Mouse (Mus musculus): ENCODE results near the gene Heatr9. TPM values are rescaled to one million over a fixed set of nuclear protein-coding genes. Genes with fewer than 3 reads are reported as not detected.

Gene Heatr9
- polyA plus RNA-seq, 1 experiment from 2014 or later = not detected

DNA sequence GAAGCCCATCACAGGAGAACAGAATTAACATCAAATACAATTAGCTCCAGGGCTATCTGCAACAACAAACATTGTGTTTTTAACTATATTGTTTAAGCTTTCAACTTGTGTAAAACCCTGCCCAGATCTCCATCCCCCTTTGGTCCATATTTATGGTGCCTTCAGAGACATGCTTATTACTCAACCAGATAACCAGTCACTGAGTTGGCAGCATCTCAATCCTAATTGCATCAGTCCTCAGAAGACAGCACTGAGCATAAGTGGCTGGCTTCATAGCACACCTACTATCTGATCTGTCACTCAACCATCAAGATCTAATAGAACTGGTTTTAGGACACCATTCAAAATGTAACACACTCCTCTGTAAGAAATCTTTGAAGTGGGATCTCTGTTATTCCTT lies 12.5 kb downstream of the Heatr9 start:
- H3K27ac ChIP-seq (ENCODE audit: low read depth, low read length) = no peak overlapping the region
- ATAC-seq (ENCODE audit: low FRiP score) (no peak), DNase-seq (ENCODE audit: low spot score, missing footprints) (peak; percentile 74)
- no peaks in the 10 kb centered on the region for H3K4me1 ChIP-seq (ENCODE audit: control insufficient read depth, insufficient read depth, low read length)
- no peak overlapping the region for H3K4me3 ChIP-seq (ENCODE audit: low read depth, low read length)
- H3K9ac ChIP-seq (ENCODE audit: low read length) = no peak overlapping the region
- no peaks in the 10 kb centered on the region for H3K9me3 ChIP-seq (ENCODE audit: control insufficient read depth, low read length)
- no peaks in the 10 kb centered on the region for H3K27me3 ChIP-seq (ENCODE audit: control insufficient read depth, insufficient read depth, low read length)
- H3K36me3 ChIP-seq (ENCODE audit: control insufficient read depth, insufficient read depth, low read length) = peaks cover 3% of the 10 kb centered on the region; the same call in 1 of the 2 replicates
- no peak overlapping the region for H3K4me2 ChIP-seq

DNA sequence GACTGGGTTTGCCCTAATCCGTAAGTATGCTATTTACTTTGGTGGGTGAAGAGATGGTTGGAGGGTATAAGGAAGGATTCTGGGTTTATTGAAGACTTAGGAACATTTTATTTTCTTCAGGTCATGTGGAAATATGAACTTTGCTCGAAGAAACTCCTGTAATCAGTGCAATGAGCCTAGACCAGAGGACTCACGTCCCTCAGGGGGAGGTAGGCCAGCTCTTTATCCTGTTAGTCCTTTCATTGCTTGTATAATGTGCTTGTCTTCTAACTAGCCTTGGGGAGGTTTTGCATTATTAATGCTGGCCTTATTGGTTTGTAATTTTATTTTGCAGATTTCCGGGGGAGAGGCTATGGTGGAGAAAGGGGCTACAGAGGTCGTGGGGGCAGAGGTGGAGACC lies 17.7 kb downstream of the Heatr9 start:
- no peak overlapping the region for H3K4me3 ChIP-seq (ENCODE audit: low read depth, low read length)
- H3K9me3 ChIP-seq (ENCODE audit: control insufficient read depth, low read length) = no peaks in the 10 kb centered on the region
- WGBS = 91% methylated on average over 5 of the region's 5 CpGs
- H3K9ac ChIP-seq (ENCODE audit: low read length) = no peak overlapping the region
- DNase-seq (ENCODE audit: low spot score, missing footprints) = peak; percentile 62
- H3K4me1 ChIP-seq (ENCODE audit: control insufficient read depth, insufficient read depth, low read length) = no peaks in the 10 kb centered on the region
- ATAC-seq (ENCODE audit: low FRiP score) = no peak
- no peak overlapping the region for H3K27ac ChIP-seq (ENCODE audit: low read depth, low read length)
- H3K4me2 ChIP-seq = no peak overlapping the region
- H3K36me3 ChIP-seq (ENCODE audit: control insufficient read depth, insufficient read depth, low read length) = peaks cover 16% of the 10 kb centered on the region
- no peaks in the 10 kb centered on the region for H3K27me3 ChIP-seq (ENCODE audit: control insufficient read depth, insufficient read depth, low read length)

DNA sequence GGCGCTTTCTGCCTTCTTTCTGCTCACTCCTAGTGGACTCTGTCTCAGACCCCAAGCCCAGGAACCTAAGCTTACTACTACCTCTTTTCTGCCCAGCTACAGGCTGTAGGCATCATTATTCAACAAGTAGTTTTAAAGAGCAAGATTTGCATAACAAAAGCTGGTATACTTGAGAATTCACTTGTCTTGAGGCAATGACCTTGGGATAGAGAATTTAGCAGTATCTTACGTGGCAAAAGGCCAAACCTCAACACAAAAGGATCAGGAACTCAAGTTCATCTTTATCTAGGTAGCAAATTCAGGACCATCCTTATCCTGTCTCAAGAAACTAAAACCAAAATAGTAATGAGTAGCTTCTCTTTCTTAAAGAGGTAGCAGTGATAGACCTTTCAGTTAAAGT lies 26.4 kb downstream of the Heatr9 start:
- WGBS = 68% methylated on average over 2 of the region's 2 CpGs
- H3K36me3 ChIP-seq (ENCODE audit: control insufficient read depth, insufficient read depth, low read length) = peaks cover 2% of the 10 kb centered on the region; the same call in 1 of the 2 replicates
- peaks cover 2% of the 10 kb centered on the region; the same call in 1 of the 2 replicates for H3K4me1 ChIP-seq (ENCODE audit: control insufficient read depth, insufficient read depth, low read length)
- no peak overlapping the region for H3K4me3 ChIP-seq (ENCODE audit: low read depth, low read length)
- H3K27me3 ChIP-seq (ENCODE audit: control insufficient read depth, insufficient read depth, low read length) = no peaks in the 10 kb centered on the region
- ATAC-seq (ENCODE audit: low FRiP score) = no peak
- H3K9me3 ChIP-seq (ENCODE audit: control insufficient read depth, low read length) = no peaks in the 10 kb centered on the region
- no peak for DNase-seq (ENCODE audit: low spot score, missing footprints)
- no peak overlapping the region for H3K27ac ChIP-seq (ENCODE audit: low read depth, low read length)
- H3K4me2 ChIP-seq = no peak overlapping the region
- no peak overlapping the region for H3K9ac ChIP-seq (ENCODE audit: low read length)

DNA sequence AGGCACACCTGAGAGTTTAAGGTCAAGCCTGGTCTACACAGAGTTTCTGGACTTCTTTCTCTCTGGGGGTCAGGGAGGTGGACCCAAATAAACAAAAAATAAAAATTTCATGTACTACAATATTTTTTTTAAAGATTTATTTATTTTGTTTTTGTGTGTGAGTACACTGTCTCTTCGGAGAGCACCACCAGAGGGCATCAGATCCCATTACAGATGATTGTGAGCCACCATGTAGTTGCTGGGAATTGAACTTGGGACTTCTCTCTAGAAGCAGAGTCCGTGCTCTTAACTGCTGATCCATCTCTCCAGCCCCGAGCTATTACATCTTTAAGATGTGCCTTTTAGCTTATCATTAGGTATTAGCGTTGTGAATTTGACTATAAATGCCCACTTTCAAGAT lies 30.5 kb downstream of the Heatr9 start:
- Histone ChIP-seq H3K9me3 (ENCODE audit: control insufficient read depth, low read length) (no peaks in the 10 kb centered on the region), H3K9ac (ENCODE audit: low read length) (no peak overlapping the region), H3K4me2 (no peak overlapping the region), H3K36me3 (ENCODE audit: control insufficient read depth, insufficient read depth, low read length) (peaks cover 6% of the 10 kb centered on the region; the same call in 1 of the 2 replicates), H3K27ac (ENCODE audit: low read depth, low read length) (no peak overlapping the region), H3K4me1 (ENCODE audit: control insufficient read depth, insufficient read depth, low read length) (peaks cover 2% of the 10 kb centered on the region; the same call in 1 of the 2 replicates), H3K4me3 (ENCODE audit: low read depth, low read length) (no peak overlapping the region), H3K27me3 (ENCODE audit: control insufficient read depth, insufficient read depth, low read length) (no peaks in the 10 kb centered on the region)
- DNase-seq (ENCODE audit: low spot score, missing footprints) (no peak), ATAC-seq (ENCODE audit: low FRiP score) (no peak)
- 82% methylated on average over 4 of the region's 4 CpGs for WGBS

DNA sequence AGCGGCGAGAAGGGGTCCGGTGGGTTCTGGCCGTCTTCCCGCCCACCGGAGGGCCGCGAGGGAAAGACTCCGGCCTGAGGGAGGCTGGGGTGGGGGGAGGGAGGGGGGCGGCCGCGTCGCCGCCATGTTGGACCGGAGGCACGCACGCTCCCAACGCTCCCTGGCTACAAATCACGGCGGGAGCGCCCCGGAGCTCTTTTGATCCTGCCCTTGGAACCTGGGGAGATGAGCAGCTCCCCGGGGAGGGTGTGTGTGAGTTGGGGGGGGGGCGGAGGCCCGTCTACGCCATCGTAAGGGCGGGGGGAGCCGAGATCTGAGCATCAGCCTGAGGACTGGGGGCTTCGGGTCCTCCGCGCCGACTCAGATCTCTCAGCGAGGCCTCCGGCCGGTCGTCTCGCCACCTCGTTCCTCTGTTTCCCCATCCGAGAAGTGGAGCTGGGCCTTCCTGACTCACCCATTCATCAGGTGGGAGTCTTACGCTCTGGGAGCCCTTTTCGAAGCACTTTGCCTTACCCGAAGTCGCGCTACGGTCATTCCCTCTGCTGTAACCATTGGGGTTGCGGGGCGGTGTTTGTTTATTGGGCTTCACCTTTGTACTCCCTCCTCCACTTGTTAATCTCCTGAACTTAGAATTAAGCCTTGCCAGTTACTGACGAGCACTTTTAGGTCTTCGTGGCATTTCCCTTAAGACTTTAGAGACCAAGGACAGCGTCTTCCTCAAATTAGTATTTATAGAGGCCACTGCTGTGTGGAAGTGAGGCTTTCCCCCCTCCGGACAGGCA lies 48.5 kb downstream of the Heatr9 start:
- peak overlapping the region; percentile 94 for H3K4me3 ChIP-seq (ENCODE audit: low read depth, low read length)
- H3K36me3 ChIP-seq (ENCODE audit: control insufficient read depth, insufficient read depth, low read length) = no peaks in the 10 kb centered on the region
- peak; percentile 90 for ATAC-seq (ENCODE audit: low FRiP score)
- H3K9me3 ChIP-seq (ENCODE audit: control insufficient read depth, low read length) = no peaks in the 10 kb centered on the region
- no peak for DNase-seq (ENCODE audit: low spot score, missing footprints)
- H3K27ac ChIP-seq (ENCODE audit: low read depth, low read length) = peak overlapping the region; percentile 95
- peak overlapping the region; percentile 97 for H3K9ac ChIP-seq (ENCODE audit: low read length)
- H3K27me3 ChIP-seq (ENCODE audit: control insufficient read depth, insufficient read depth, low read length) = peaks cover 2% of the 10 kb centered on the region; the same call in 1 of the 2 replicates
- peak overlapping the region; percentile 88 for H3K4me2 ChIP-seq
- H3K4me1 ChIP-seq (ENCODE audit: control insufficient read depth, insufficient read depth, low read length) = peaks cover 13% of the 10 kb centered on the region
- under 1% methylated on average over 45 of the region's 52 CpGs for WGBS

DNA sequence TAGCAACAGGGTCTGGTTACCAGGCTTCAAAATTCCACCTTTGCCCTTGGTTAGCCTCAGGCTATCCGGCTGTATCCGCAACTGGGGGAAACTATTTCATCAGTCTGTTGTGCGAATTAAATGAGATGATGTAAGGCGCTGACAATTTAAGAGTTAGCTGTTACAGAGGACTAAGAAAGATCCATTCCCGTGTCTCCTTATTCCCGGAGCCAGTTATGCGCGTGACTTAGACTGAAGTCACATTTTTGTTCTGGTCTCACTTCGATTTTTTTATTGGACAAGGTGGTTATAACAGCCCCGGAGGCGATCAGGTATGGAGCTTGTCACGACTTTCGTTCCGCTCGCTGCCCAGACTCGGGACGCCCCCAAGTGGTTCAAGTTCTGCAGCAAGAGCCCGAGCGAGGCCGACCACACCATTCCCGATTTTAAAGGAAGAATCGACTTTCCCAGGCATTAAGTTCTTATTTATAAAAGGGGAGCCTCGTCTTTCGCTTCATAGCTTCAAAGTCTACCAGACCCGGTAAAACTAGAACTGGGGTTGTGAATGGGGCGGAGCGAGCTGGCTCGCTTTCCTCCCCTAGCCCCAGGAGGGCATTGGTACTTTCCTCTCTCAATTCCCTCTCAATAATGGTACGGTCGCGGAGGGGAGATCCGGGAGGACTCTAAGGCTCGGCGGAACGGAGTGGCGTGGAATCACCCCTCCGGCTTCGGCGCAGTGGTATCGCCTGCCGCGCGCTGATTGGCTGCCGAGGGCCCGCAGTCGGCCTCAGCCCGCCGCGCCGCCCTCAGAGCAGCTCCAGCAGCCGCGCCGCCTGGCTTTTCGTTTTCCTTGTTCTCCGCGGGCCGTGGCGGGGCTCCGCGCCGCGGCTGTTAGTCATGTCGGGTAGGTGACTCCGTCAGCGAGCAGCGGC lies 49.4 kb downstream of the Heatr9 start, which contains the start of gene Taf15:
TSS of gene Taf15 (plus strand) at position 763 of the 911 bp plus-strand sequence.
- H3K27ac ChIP-seq (ENCODE audit: low read depth, low read length) = peak within 1 kb of the TSS; percentile 95
- ATAC-seq (ENCODE audit: low FRiP score) = peak; percentile 99
- peaks cover 13% of the 10 kb centered on the region for H3K4me1 ChIP-seq (ENCODE audit: control insufficient read depth, insufficient read depth, low read length)
- peak within 1 kb of the TSS; percentile 94 for H3K4me3 ChIP-seq (ENCODE audit: low read depth, low read length)
- peaks cover 2% of the 10 kb centered on the region; the same call in 1 of the 2 replicates for H3K27me3 ChIP-seq (ENCODE audit: control insufficient read depth, insufficient read depth, low read length)
- DNase-seq (ENCODE audit: low spot score, missing footprints) = peak; percentile 100
- no peaks in the 10 kb centered on the region for H3K9me3 ChIP-seq (ENCODE audit: control insufficient read depth, low read length)
- WGBS = under 1% methylated on average over 60 of the region's 66 CpGs
- H3K36me3 ChIP-seq (ENCODE audit: control insufficient read depth, insufficient read depth, low read length) = no peaks in the 10 kb centered on the region
- H3K4me2 ChIP-seq = peak within 1 kb of the TSS; percentile 88
- H3K9ac ChIP-seq (ENCODE audit: low read length) = peak within 1 kb of the TSS; percentile 97

DNA sequence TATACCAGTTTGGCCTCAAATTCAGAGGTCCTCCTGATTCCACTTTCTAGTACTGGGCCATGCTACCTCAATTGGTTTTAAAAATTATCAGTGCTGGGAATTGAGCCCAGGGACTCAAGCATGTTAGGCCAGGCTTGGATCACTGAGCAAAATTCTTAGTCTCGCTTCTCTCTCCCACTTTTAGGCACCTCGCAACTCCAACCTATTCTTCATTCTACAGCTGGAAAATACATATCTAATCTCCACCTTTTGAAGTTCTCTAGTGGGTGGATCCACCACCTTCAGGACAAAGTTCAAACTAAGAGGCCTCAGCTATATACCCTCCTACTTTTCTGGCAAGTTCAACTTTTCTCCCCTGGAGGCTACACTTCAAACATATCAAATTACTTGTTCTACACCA lies 50.2 kb downstream of the Heatr9 start:
- WGBS = 97% methylated on average over 2 of the region's 2 CpGs
- H3K27me3 ChIP-seq (ENCODE audit: control insufficient read depth, insufficient read depth, low read length) = peaks cover 2% of the 10 kb centered on the region; the same call in 1 of the 2 replicates
- peak overlapping the region; percentile 50 for H3K4me2 ChIP-seq
- peaks cover 13% of the 10 kb centered on the region for H3K4me1 ChIP-seq (ENCODE audit: control insufficient read depth, insufficient read depth, low read length)
- H3K36me3 ChIP-seq (ENCODE audit: control insufficient read depth, insufficient read depth, low read length) = no peaks in the 10 kb centered on the region
- H3K9ac ChIP-seq (ENCODE audit: low read length) = no peak overlapping the region
- DNase-seq (ENCODE audit: low spot score, missing footprints) (no peak), ATAC-seq (ENCODE audit: low FRiP score) (no peak)
- no peaks in the 10 kb centered on the region for H3K9me3 ChIP-seq (ENCODE audit: control insufficient read depth, low read length)
- no peak overlapping the region for H3K4me3 ChIP-seq (ENCODE audit: low read depth, low read length)
- H3K27ac ChIP-seq (ENCODE audit: low read depth, low read length) = no peak overlapping the region

DNA sequence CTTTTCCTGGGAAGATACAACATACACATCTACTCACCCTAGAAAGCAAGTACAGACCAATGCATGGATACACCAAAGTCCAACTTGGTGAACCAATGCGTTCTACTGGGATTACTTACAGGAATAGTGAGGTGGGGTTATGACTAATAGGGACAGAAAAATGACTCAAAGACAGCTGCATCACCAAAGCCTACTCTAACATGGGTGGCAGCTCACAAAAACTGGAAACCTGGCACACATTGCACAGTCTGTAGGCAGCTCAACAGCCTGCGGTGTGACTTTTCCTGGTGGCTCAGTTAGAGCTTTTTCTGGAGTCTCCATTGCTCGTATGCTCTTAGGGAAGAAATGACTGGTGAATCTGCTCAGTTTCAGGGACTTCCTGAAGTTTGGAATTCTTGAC lies 53.2 kb downstream of the Heatr9 start:
- Histone ChIP-seq H3K27ac (ENCODE audit: low read depth, low read length) (no peak overlapping the region), H3K9me3 (ENCODE audit: control insufficient read depth, low read length) (no peaks in the 10 kb centered on the region), H3K4me3 (ENCODE audit: low read depth, low read length) (no peak overlapping the region), H3K4me2 (no peak overlapping the region), H3K36me3 (ENCODE audit: control insufficient read depth, insufficient read depth, low read length) (no peaks in the 10 kb centered on the region), H3K9ac (ENCODE audit: low read length) (no peak overlapping the region), H3K4me1 (ENCODE audit: control insufficient read depth, insufficient read depth, low read length) (peaks cover 3% of the 10 kb centered on the region; the same call in 1 of the 2 replicates), H3K27me3 (ENCODE audit: control insufficient read depth, insufficient read depth, low read length) (peaks cover 14% of the 10 kb centered on the region)
- no peak for DNase-seq (ENCODE audit: low spot score, missing footprints)
- 93% methylated on average over 3 of the region's 3 CpGs for WGBS
- no peak for ATAC-seq (ENCODE audit: low FRiP score)

Data from midbrain, embryonic 11.5 days (tissue).